Mouse (Mus musculus): ENCODE measurements around the gene D430041D05Rik.

The D430041D05Rik gene

DNA sequence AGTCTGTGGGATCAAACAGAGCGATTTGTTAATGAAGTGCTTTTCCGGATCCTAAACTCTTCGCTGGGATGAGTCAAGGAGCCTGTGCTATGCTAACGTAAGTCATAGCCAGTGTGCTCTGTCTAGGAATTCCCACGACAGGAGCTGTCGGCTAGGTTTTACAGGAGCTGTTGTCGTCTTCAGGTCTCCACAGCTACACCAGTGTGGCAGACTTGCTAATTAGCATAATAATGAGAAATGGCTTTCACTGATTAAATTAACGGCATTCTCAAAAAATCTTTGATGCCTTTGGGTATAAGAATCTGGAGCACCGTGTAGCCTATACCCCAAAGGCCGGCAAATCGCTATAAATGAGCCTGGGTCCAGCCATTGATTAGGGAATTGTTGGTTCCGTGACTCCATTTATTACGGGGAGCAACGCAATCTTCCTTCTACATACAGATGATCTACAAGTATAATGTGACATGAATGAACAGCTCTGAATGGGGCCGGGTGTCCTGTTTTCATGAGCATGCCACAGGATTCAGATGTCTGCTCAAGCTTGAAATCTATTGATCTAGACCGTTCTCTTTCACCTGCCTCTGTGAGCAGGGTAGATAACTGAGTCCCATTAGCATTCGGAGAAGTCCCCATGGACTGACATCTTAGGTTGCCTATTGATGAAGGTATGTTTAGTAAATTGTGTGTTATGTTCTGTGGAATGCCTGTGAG, 242.5 kb downstream of the D430041D05Rik start:
- no peak for DNase-seq (ENCODE audit: extremely low read depth, low read depth, low spot score)

DNA sequence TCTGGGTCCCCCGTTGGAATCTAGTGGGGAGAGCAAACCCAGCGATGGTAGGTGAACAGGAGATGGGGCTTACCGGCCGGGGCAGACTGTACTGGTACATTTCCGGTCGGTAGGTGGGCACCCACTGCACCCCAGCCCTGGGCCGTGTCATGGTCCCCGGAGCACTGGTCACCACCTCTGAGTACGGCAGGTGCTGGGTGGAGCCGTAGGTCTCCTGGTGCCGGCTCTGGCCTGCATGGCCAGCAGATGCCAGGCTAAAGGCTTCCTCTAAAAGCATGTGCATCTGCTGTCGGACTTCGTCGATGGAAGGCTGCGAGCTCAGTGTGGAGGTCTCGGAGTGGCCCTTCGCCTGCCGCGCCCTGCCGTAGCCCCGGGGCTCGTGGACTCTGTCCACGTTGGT, 243.0 kb downstream of the D430041D05Rik start:
- DNase-seq (ENCODE audit: extremely low read depth, low read depth, low spot score), result no peak

- DNase-seq (ENCODE audit: extremely low read depth, low read depth, low spot score), result no peak
These were observed 245.2 kb downstream of the D430041D05Rik start for GRCm38 (mm10) chr2:104165631-104166030.

- DNase-seq (ENCODE audit: extremely low read depth, low read depth, low spot score), result no peak
These were observed 246.8 kb downstream of the D430041D05Rik start for GRCm38 (mm10) chr2:104163978-104164487.

DNA sequence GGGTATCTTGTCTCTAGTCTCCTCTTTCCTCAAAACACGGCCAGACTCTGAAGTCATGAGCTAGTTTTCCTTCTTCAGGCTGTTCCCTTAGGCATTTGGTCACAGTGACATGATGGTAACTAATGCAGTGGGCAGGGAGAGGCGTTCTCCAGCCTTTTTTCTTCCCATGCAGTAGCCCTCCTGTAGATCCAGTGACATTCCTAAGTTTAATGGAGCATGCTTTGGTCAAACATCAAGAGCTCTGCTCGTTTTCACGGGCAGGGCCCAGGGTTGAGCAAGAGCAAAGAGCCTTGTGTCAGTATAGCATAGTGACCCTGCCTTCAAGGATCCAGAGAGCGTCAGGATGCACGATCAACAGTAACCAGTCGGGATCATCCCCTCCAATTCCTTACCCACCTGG, 247.4 kb downstream of the D430041D05Rik start:
- DNase-seq (ENCODE audit: extremely low read depth, low read depth, low spot score), result no peak

DNA sequence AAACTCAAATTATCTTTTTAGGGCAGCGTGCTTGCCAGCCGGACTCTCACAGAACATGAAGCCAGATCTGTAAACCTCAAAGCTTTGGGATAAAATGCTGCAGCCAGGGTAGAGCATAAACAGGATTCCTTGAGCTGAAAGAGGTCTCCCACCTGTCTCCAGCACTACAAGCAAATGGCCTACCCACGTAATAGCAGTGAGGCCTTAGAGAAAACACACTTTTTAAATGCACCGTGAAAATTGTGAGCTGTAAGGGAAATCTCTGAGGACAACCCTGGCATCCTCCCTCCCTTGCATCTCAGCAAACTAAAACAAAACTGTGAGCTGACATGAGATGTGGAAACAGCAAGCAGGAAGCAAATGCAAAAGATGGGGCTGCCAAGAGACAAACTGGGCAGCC, 253.0 kb downstream of the D430041D05Rik start:
- no peak for DNase-seq (ENCODE audit: extremely low read depth, low read depth, low spot score)

DNA sequence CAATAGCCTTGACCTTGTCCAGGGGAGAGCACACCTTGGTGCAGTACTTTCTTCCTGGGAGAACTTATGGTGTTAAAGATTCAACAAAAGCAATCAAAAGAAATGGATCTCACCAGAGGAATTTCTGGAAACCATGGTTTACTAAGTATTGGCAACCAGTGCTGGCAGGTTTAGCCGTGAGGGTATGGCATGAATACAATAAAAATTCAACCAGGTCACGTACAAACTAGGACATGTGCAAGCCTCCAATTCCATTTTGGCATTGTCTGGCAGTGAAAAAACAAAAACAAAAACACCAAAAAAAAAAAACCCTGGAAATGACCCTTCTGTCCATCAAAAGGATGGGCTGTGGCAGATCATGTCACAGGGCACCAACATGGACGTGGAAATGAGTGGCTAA, 256.9 kb downstream of the D430041D05Rik start:
- no peak for DNase-seq (ENCODE audit: extremely low read depth, low read depth, low spot score)

GRCm38 (mm10) chr2:104153345-104153744, 257.5 kb downstream of the D430041D05Rik start:
- no peak for DNase-seq (ENCODE audit: extremely low read depth, low read depth, low spot score)

- DNase-seq (ENCODE audit: extremely low read depth, low read depth, low spot score), result no peak
These were observed 260.0 kb downstream of the D430041D05Rik start for GRCm38 (mm10) chr2:104150608-104151397.

DNA sequence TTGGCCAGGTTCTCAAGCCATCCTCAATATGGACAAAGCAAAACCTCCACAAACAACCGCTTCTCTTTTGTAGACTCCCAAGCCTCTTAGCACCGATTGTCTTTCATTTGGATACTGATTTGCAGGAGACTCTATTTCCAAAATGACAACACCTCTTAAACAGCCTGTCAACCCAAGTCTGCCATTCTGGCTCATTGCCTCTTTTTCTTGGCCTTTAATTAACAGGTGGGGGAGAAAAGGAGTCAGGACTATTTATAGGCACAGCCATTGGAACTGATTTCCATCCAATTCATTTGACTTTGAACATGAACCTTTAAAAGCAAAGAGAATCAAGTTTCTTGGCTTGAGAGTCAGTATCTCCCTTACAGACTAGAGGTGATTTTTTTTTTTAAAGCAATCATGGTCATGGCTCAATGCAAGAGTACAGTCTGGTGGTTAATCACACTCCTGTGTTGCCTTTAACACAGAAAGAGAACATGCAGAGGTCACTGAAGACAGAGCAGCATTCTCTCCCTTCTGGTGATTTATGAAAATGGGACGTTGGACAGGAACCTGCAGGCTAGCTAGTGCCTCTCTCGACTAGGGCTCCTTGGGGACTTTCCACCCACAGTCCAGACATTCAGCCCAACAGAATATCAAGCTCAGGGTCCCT, 262.8 kb downstream of the D430041D05Rik start:
- DNase-seq (ENCODE audit: extremely low read depth, low read depth, low spot score), result no peak

- DNase-seq (ENCODE audit: extremely low read depth, low read depth, low spot score), result no peak
These were observed 264.8 kb downstream of the D430041D05Rik start for GRCm38 (mm10) chr2:104145983-104146382.

GRCm38 (mm10) chr2:104144004-104144403, 266.8 kb downstream of the D430041D05Rik start:
- DNase-seq (ENCODE audit: extremely low read depth, low read depth, low spot score), result no peak

GRCm38 (mm10) chr2:104142140-104142539, 268.7 kb downstream of the D430041D05Rik start:
- no peak for DNase-seq (ENCODE audit: extremely low read depth, low read depth, low spot score)

DNA sequence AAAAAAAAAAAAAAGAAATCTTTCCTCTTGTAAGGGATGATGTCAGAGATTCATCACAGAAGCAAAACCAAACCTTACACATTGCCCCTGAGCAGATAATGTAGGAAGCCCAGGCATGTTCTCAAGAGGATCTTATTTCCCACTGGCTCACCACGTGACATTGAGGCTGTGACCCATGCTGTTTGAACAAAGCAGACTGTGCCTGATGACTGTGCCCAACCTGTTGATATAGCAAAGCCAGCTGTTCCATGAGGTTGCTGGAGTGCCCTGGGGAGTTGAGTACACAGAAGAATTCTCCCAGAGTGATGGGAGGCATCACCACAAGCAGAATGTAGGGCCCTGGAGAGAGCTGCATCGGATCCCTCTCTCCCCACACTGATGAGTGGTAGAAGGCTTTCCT, 274.9 kb downstream of the D430041D05Rik start:
- DNase-seq (ENCODE audit: extremely low read depth, low read depth, low spot score), result no peak

- no peak for DNase-seq (ENCODE audit: extremely low read depth, low read depth, low spot score)
These were observed 276.4 kb downstream of the D430041D05Rik start for GRCm38 (mm10) chr2:104134150-104135056.

DNA sequence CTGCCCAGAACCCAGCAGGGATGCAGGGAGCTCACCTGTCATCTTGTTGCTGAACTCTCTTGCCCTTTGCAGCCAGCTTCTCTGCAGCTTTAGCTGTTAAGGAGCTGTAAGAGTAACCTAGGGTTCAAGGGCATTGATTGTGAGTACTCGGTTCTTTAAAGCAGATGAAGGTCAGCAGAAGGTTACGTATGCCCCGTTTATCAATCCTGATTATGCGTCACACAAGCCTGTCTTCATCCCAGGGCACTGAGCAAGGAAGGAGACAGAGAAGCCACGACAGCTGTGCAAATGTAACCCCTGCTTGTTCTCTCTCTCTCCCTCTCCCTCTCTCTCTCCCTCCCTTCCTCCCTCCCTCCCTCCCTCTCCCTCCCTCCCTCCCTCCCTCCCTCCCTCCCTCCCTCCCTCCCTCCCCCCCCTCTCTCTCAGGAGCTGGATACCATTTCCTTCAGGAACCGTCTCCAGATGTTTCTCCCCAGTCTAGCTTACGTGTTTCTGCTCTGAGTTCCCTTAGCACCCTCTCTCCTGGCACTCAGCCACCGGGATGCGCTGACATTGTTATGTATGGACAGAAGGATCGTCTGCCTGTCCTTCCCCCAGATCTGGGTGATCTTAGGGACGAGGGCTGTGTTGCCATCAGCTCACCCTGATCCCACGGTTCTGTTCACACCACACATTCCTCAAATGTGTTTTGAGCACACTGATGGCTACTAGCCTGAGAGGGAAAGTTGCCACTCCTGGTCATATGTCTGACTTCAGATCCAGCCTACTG, 277.6 kb downstream of the D430041D05Rik start:
- DNase-seq (ENCODE audit: extremely low read depth, low read depth, low spot score), result no peak

DNA sequence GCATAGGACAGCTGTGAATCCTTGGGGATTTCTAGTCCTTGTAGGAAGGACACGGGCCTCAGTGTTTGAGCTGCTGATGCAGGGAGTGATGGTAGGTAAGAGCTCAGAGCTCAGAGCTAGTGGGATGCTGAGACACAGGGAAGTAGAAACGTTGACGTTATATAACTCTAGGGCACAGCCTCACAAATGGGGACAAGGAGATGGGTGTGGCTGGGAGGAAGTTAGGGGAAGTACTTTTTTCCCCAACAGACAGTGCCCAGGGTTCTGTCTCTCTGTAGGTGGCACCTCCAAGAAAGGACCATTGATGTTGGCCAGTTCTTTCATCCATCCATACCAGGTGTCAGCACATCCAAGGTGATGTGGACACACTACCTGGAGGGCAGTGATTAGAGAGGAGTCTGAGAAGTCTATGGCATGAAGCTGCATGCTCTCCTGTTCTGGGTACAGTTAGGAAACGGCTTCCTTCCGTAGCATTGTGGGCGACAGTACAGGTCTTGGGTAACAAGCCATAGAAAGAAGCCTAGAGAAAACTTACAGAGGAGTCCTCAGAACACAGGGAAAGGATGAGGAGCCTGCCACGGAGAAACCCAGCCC, 278.4 kb downstream of the D430041D05Rik start:
- DNase-seq (ENCODE audit: extremely low read depth, low read depth, low spot score), result peak; percentile 68

DNA sequence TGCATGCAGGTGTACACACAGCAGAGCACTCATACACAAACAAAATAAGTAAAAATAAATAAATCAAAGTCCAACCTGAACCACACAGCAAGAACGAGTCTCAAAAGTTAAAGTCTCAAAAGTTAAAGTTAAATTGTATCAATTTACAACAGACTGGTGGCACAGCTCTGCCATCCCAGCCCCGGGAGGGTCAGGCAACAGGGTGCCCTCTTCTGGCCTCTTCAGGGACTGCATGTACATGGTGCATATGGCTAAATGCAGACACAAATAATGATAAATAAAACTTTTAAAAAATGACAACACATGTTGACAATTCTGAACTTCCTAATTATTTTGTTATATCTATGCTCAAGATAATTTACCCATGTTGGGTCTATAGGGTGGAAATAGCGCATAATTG, 279.8 kb downstream of the D430041D05Rik start:
- no peak for DNase-seq (ENCODE audit: extremely low read depth, low read depth, low spot score)

DNA sequence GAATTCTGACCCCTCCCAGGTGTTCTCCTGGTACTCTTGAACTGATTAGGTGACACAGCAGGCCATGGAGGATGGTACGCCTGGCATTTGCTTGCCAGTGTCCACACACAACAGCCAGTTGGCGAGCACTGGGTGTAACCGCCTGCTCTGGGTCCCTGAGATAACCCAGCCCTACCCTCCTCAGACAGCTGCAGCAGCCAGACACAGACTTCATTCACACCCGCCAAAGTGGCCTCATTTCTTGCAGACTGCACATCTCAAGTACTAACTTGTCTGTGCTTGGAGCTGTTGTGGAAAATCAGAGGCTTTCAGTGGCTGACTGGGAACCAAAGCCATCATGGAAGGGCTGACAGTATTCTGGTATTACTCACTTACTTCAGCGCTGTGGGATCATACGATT, 280.6 kb downstream of the D430041D05Rik start:
- DNase-seq (ENCODE audit: extremely low read depth, low read depth, low spot score), result no peak
